In genomic region chr12:105044775-105045174, GRCm38 (mm10) we compare ENCODE assay signal across 21 mouse cellular contexts. TPM values are rescaled to one million over a fixed set of nuclear protein-coding genes. Genes with fewer than 3 reads are reported as not detected.
DNase-seq lines count a peak whose midpoint lies in the region; ATAC-seq and TF ChIP-seq lines count a peak whose summit lies in the region.
"Had no signal": no experiment of that assay in that cellular context is flagged by ENCODE, and none has a peak within 500 bp of the region (broad histone marks: within the 10 kb centered on the region; RNA-seq: fewer than 3 reads in every experiment).

No protein-coding gene starts in this region.

- H3K27me3 ChIP-seq in liver, postnatal 0 days (ENCODE audit: insufficient read depth, low read length), result no peaks in the 10 kb centered on the region
- H3K27me3 ChIP-seq in liver, embryonic 11.5 days (replicated peaks; ENCODE audit: control insufficient read depth, insufficient read depth, low read length), result no peaks in the 10 kb centered on the region
- no peaks in the 10 kb centered on the region for H3K27me3 ChIP-seq in forebrain, embryonic 15.5 days
- H3K27me3 ChIP-seq: forebrain, embryonic 12.5 days; heart, embryonic 13.5 days; intestine, embryonic 15.5 days; liver, embryonic 13.5 days had no signal

- H3K4me3 ChIP-seq in liver, postnatal 0 days (ENCODE audit: low read depth, low read length), result no peak overlapping the region
- no peak overlapping the region for H3K4me3 ChIP-seq in liver, embryonic 11.5 days (ENCODE audit: low read depth, low read length)
- no peak overlapping the region for H3K4me3 ChIP-seq in forebrain, embryonic 15.5 days
- H3K4me3 ChIP-seq: forebrain, embryonic 12.5 days; heart, embryonic 13.5 days; intestine, embryonic 15.5 days; left cerebral cortex, adult 2 months; liver, embryonic 13.5 days; myocyte had no signal

- no peaks in the 10 kb centered on the region; the same call in 1 of the 2 replicates for H3K9me3 ChIP-seq in liver, postnatal 0 days (ENCODE audit: low read length)
- no peaks in the 10 kb centered on the region; the same call in 1 of the 2 replicates for H3K9me3 ChIP-seq in liver, embryonic 11.5 days (ENCODE audit: control insufficient read depth, low read length)
- no peaks in the 10 kb centered on the region for H3K9me3 ChIP-seq in forebrain, embryonic 15.5 days
- H3K9me3 ChIP-seq: heart, embryonic 13.5 days; intestine, embryonic 15.5 days; liver, embryonic 13.5 days had no signal

- peaks cover 15% of the 10 kb centered on the region for H3K4me1 ChIP-seq in liver, postnatal 0 days (ENCODE audit: insufficient read depth)
- H3K4me1 ChIP-seq in liver, embryonic 11.5 days (replicated peaks; ENCODE audit: control insufficient read depth, insufficient read depth, low read length), result peaks cover 11% of the 10 kb centered on the region
- H3K4me1 ChIP-seq in forebrain, embryonic 15.5 days, result no peaks in the 10 kb centered on the region

- no peak overlapping the region for H3K4me2 ChIP-seq in liver, postnatal 0 days (ENCODE audit: low read depth, low read length)
- H3K4me2 ChIP-seq in liver, embryonic 11.5 days, result no peak overlapping the region
- no peak overlapping the region for H3K4me2 ChIP-seq in forebrain, embryonic 15.5 days (replicated peaks)
- H3K4me2 ChIP-seq: forebrain, embryonic 12.5 days; heart, embryonic 13.5 days; hindbrain, embryonic 14.5 days; intestine, embryonic 15.5 days; liver, embryonic 13.5 days had no signal

- 79% methylated on average over 9 of the region's 9 CpGs for WGBS in liver, postnatal 0 days (ENCODE audit: insufficient replicate concordance)
- WGBS in liver, embryonic 11.5 days, result 89% methylated on average over 9 of the region's 9 CpGs
- 90% methylated on average over 9 of the region's 9 CpGs for WGBS in forebrain, embryonic 15.5 days

- DNase-seq in adrenal gland, adult 2 months, result peak; percentile 48
- DNase-seq in adrenal gland, postnatal 25 days, result no peak
- no peak for DNase-seq in liver, postnatal 0 days
- DNase-seq in liver, embryonic 11.5 days (ENCODE audit: low spot score), result no peak
- peak; percentile 44 to 55 for DNase-seq in kidney, adult 8-10 months
- peak; percentile 33 to 72 for DNase-seq in kidney, postnatal 25 days
- DNase-seq in gastrocnemius, adult 18-20 months (ENCODE audit: low spot score), result no peak
- DNase-seq: cerebellum, adult 9-10 months; gastrocnemius, postnatal 10 days; heart, adult 11 months; left cerebral cortex, postnatal 4 days; liver, embryonic 13.5 days; midbrain, embryonic 14.5 days had no signal

- TF ChIP-seq EP300 in liver, postnatal 0 days (IDR thresholded peaks at IDR 0.05; ENCODE audit: low read depth), result no peak

- H3K27ac ChIP-seq in liver, postnatal 0 days (ENCODE audit: low read depth), result no peak overlapping the region
- no peak overlapping the region for H3K27ac ChIP-seq in liver, embryonic 11.5 days (ENCODE audit: low read depth, low read length)
- no peak overlapping the region for H3K27ac ChIP-seq in forebrain, embryonic 15.5 days (replicated peaks)
- H3K27ac ChIP-seq: forebrain, embryonic 12.5 days; heart, embryonic 13.5 days; hindbrain, embryonic 14.5 days; intestine, embryonic 15.5 days; left cerebral cortex, adult 2 months had no signal

- peaks cover 39% of the 10 kb centered on the region for H3K36me3 ChIP-seq in liver, postnatal 0 days (replicated peaks; ENCODE audit: insufficient read depth, low read length)
- H3K36me3 ChIP-seq in liver, embryonic 11.5 days (ENCODE audit: control insufficient read depth, insufficient read depth, low read length), result peaks cover 31% of the 10 kb centered on the region
- peaks cover 14% of the 10 kb centered on the region for H3K36me3 ChIP-seq in forebrain, embryonic 15.5 days

- no peak overlapping the region for H3K9ac ChIP-seq in liver, postnatal 0 days (replicated peaks)
- H3K9ac ChIP-seq in liver, embryonic 11.5 days (ENCODE audit: low read depth, low read length), result no peak overlapping the region
- no peak overlapping the region for H3K9ac ChIP-seq in forebrain, embryonic 15.5 days (replicated peaks)
- H3K9ac ChIP-seq: forebrain, embryonic 12.5 days; heart, embryonic 13.5 days; hindbrain, embryonic 14.5 days; intestine, embryonic 15.5 days; liver, embryonic 13.5 days had no signal

- peak; percentile 40 for ATAC-seq in liver, postnatal 0 days
- ATAC-seq in liver, embryonic 11.5 days (replicated peaks; ENCODE audit: low FRiP score), result no peak
- no peak for ATAC-seq in forebrain, embryonic 15.5 days (replicated peaks)
- ATAC-seq: activated CD4-positive, CD25-positive, alpha-beta regulatory T cell, adult 4 months; intestine, embryonic 15.5 days had no signal

- TF ChIP-seq CTCF in liver, postnatal 0 days (IDR thresholded peaks at IDR 0.05; ENCODE audit: low read depth), result no peak

RNA-seq across cellular contexts. Expression of gene Glrx5, which starts 12.3 kb away (rescaled TPM):
- total RNA-seq in adrenal gland, adult 2 months (2021), result 100 to 1,000 TPM; 161 to 186 TPM
- polyA plus RNA-seq in adrenal gland, adult 2 months (2012; rRNA removed), result 218 and 257 TPM in 2 replicates
- total RNA-seq in adrenal gland, postnatal 25 days (2021), result 183 and 235 TPM in 2 replicates
- polyA plus RNA-seq in liver, postnatal 0 days (2015; fragmentation: Nextera tagmentation; extraction: Ambion mirVana), result 349 and 355 TPM in 2 replicates
- 610 and 611 TPM in 2 replicates for polyA plus RNA-seq in liver, embryonic 11.5 days (2014; fragmentation: Nextera tagmentation; extraction: Ambion mirVana)
- total RNA-seq in gastrocnemius, adult 18-20 months (2021), result 10 to 100 TPM; 54.6 to 57.3 TPM
- polyA plus RNA-seq in forebrain, embryonic 15.5 days (2015; fragmentation: Nextera tagmentation; extraction: Ambion mirVana), result 145 and 149 TPM in 2 replicates

RNA-seq across cellular contexts. Expression of gene Syne3, which starts 35.2 kb away (rescaled TPM):
- total RNA-seq in adrenal gland, adult 2 months (2021), result 10 to 100 TPM in 1 of 2 experiments, 1 to 10 TPM in 1; 9.1 to 16.1 TPM
- polyA plus RNA-seq in adrenal gland, adult 2 months (2012; rRNA removed), result 4.3 and 4.5 TPM in 2 replicates
- 8.6 and 14.8 TPM in 2 replicates for total RNA-seq in adrenal gland, postnatal 25 days (2021)
- 1.3 and 2.3 TPM in 2 replicates for polyA plus RNA-seq in liver, postnatal 0 days (2015; fragmentation: Nextera tagmentation; extraction: Ambion mirVana)
- 1.4 and 1.8 TPM in 2 replicates for polyA plus RNA-seq in liver, embryonic 11.5 days (2014; fragmentation: Nextera tagmentation; extraction: Ambion mirVana)
- 1 to 10 TPM; 3.6 to 4.3 TPM for total RNA-seq in gastrocnemius, adult 18-20 months (2021)
- 0.11 TPM in 1 of 2 replicates, not detected in the other for polyA plus RNA-seq in forebrain, embryonic 15.5 days (2015; fragmentation: Nextera tagmentation; extraction: Ambion mirVana)

Comparison
In these comparisons a context has a peak if more than half of its experiments do, and no peak if none do; other contexts are left out.
1. DNase-seq: peak in adrenal gland, adult 2 months (single experiment), kidney, adult 8-10 months (2 of 2) and kidney, postnatal 25 days (2 of 2); none in adrenal gland, postnatal 25 days (single experiment), liver, postnatal 0 days (single experiment), liver, embryonic 11.5 days (single experiment) and gastrocnemius, adult 18-20 months (single experiment).